Mouse (Mus musculus) frontal cortex, adult (tissue): ENCODE data around the gene Tpd52l2.

Experiments used
- ATAC-seq: cut with Nextera tagmentation; 2 replicates; pipeline ENCODE4 v1.9.2; 2017; ENCODE audit warnings: mild to moderate bottlenecking, moderate library complexity, mixed read lengths; ENCODE audit not compliant: low TSS enrichment

Gene Tpd52l2

GRCm38 (mm10) chr2:181496831-181497547 lies at the start of gene Tpd52l2:
Tpd52l2 (plus strand) TSS chr2:181497142.
- peak; percentile 96 for ATAC-seq

- ATAC-seq = no peak
Measured at GRCm38 (mm10) chr2:181452181-181452580, 44.8 kb upstream of the Tpd52l2 start.

GRCm38 (mm10) chr2:181453274-181453673 lies 43.7 kb upstream of the Tpd52l2 start:
- ATAC-seq = no peak

- ATAC-seq = no peak
Measured at GRCm38 (mm10) chr2:181455899-181456298, 41.0 kb upstream of the Tpd52l2 start.

- no peak for ATAC-seq
Measured at GRCm38 (mm10) chr2:181457831-181458230, 39.1 kb upstream of the Tpd52l2 start.

GRCm38 (mm10) chr2:181458411-181459152 lies 38.4 kb upstream of the Tpd52l2 start:
- no peak for ATAC-seq

GRCm38 (mm10) chr2:181459153-181459672 lies 37.7 kb upstream of the Tpd52l2 start, which contains the start of gene Zbtb46:
Zbtb46 (minus strand) TSS chr2:181459426.
- ATAC-seq = 0 out of 2 replicates have a peak, but pooled peaks have one; percentile 7

GRCm38 (mm10) chr2:181459673-181460621 lies 37.0 kb upstream of the Tpd52l2 start:
- no peak for ATAC-seq

GRCm38 (mm10) chr2:181461536-181462100 lies 35.3 kb upstream of the Tpd52l2 start:
- ATAC-seq = no peak

- no peak for ATAC-seq
Measured at GRCm38 (mm10) chr2:181462604-181463003, 34.3 kb upstream of the Tpd52l2 start.

GRCm38 (mm10) chr2:181463008-181463738 lies 33.8 kb upstream of the Tpd52l2 start:
- peak; percentile 83 for ATAC-seq

- ATAC-seq = no peak
Measured at GRCm38 (mm10) chr2:181465423-181465822, 31.5 kb upstream of the Tpd52l2 start.

- no peak for ATAC-seq
Measured at GRCm38 (mm10) chr2:181470285-181470684, 26.7 kb upstream of the Tpd52l2 start.

- ATAC-seq = no peak
Measured at GRCm38 (mm10) chr2:181471246-181471645, 25.7 kb upstream of the Tpd52l2 start.

- ATAC-seq = peak; percentile 55; the same call in 1 of the 2 replicates
Measured at GRCm38 (mm10) chr2:181472256-181472827, 24.6 kb upstream of the Tpd52l2 start.

- ATAC-seq = no peak
Measured at GRCm38 (mm10) chr2:181483120-181483519, 13.8 kb upstream of the Tpd52l2 start.

- no peak for ATAC-seq
Measured at GRCm38 (mm10) chr2:181483562-181484318, 13.2 kb upstream of the Tpd52l2 start.

- ATAC-seq = no peak
Measured at GRCm38 (mm10) chr2:181484456-181485233, 12.3 kb upstream of the Tpd52l2 start.

- ATAC-seq = no peak
Measured at GRCm38 (mm10) chr2:181485741-181486140, 11.2 kb upstream of the Tpd52l2 start.
